Mouse (Mus musculus): ENCODE measurements around the gene Egfl8.

Gene Egfl8

DNA sequence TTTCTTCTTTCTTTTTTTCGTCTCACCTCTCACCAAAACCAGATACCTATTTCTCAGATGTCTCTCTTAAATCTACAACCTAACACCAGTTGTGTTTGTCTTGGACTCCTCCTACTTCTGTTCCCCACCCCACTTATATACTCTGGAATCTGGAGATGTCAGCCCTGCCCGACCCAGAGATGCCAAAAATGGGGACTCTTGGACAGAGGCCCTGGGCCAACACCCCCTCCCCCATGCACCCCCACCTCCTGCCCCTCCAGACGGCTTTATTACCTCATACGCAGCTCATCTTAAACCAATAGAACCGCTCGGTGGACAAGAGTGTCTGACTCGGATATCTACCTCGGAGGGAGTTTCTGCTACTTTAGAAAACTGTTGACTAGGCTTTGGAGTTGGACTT lies 19.7 kb downstream of the Egfl8 start:
- no peak for DNase-seq (ENCODE audit: low spot score)

GRCm38 (mm10) chr17:34593752-34594525 lies 21.8 kb downstream of the Egfl8 start:
- DNase-seq (ENCODE audit: low spot score), result no peak

DNA sequence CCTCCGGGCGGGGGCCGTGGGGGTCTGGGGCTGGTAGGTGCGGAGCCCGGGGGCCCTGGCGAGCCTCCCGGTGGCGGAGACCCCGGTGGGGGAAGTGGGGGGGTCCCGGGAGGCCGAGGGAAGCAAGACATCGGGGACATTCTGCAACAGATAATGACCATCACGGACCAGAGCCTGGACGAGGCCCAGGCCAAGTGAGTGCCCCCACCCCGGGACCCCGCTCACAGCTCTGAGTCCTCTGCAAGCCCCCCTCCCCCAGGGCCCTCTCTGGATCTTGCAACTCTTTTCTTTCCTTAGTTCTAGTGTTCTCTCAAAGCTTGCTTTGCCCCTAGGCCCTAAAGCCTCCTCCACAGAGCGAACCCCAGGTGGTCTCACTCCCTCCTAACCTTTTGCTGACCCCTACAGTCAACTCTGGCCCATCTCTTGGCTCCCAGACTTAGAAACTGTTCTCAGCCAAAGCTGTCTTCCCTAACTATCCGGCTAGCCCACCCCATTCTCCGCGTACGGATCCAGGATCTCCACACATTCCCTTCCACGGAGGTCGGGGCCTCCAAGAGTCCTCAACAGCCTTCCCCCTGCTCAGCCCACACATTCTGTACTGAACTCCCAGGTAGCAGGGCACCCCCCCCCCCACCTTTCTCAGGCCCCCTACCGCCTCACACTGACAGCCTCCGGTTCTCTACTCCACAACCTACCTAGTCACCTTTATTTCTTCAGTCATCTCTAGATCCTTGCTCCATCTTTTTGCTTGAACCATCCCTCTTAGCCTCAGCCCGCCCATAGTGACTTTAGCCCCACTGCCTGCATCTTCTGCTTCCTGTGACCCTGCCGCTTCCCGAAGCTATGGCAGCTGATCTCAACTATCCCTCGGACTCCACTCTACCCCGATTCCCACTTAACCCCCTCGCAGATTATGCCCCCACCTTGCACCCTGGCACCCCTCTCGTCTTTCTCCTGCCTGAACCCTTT lies 22.9 kb downstream of the Egfl8 start:
- no peak for DNase-seq (ENCODE audit: low spot score)

DNA sequence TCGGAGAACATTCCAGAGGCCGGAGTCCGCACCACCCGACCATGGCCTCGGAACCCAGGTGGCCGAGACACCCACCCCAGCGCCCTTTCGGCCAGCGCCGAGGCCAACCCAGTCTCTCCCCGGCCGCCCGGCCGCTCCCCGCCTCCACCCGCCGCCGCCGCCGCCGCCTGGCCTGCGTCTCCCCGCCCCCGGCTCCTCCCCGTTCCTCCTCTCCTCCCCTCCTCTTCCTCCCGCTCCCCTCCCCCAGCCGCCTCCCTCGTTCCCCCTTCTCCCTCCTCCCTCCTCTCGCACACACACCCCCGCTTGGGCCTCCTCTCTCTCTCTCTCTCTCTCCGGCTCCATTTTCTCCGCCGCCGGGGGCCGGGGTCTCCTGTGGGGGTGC lies 23.8 kb downstream of the Egfl8 start:
- peak; percentile 82 for DNase-seq (ENCODE audit: low spot score)

DNA sequence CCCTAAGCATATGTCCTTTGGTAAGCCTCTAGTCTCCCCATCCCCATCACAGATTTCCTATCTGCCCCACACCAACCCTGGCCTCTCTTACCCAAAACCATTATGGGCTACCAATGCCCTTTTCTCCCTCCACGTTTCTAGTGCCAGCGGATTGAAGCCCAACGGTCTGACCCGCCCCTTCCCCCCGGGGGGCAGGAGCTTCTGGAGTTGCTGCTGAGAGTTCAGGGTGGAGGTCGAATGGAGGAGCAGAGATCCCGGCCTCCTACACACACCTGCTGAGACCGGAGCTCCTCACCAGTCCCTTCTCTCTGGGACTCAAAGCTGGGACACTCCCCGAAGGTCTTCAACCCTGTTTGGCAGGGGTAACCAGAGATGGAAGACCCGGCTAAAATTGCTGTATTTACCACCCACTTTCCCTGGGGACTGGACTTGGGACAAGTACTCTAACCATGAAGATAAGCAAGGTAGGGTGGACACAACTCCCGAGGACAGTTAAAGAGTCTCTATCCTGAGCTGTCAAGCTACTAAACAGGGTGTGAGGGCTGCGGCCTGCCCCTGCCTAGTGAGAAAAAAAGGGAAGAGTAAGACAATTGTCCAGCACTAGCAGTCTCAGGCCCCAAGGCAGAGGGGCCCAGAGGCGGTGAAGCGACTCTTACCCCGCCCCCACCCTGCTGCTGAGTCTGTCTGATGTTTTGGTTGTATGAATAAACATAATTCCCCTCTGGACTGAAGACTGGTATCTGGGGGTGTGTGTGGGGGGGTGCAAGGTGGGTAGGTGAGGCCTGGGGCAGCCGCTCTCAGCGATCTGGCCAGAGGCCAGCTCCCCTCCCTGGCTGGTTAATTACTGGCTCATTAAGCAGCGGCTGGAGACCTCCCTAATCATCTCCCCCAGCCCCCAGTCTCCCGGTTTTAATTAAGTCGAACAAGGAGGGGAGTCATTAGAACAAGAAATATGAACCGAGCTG lies 24.5 kb downstream of the Egfl8 start, which contains the start of gene Pbx2:
TSS of gene Pbx2 (plus strand) at position 238 of the 965 bp plus-strand sequence.
- no peak for DNase-seq (ENCODE audit: low spot score)

DNA sequence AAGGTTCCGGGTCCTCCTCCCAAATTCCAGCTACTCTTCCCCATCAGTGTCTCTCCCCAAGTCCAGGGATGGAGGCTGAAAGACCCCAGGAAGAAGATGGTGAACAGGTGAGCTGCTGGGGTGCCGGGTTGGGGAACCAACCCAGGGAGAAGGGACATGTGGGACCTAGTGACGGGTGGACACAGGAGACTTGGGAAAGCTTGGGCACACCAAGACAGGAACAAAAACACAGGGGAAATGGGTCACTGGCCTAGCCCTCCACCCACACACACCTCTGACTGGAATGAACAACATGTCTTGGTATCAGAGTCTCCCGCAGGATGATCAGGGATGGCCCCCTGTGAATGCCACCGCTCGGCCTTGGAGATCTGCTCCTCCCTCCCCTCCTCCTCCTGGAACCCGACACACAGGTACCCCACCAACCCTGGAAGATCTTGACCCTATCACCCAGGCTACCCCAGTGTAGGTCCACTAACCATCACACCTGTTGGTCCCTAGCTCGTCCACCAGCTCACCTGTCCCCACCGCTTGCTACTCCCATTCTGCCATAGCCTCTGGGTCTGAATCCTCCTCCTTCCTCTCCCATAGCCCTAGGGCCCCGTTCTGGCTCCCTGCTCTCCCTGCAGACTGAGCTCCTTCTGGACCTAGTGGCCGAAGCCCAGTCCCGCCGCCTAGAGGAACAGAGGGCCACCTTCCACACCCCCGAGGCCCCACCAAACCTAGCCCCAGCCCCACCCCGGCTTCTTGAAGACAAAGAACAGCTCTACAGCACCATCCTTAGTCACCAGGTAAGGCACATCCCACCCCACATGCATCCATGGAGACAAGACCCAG lies 25.4 kb downstream of the Egfl8 start:
- no peak for DNase-seq (ENCODE audit: low spot score)

DNA sequence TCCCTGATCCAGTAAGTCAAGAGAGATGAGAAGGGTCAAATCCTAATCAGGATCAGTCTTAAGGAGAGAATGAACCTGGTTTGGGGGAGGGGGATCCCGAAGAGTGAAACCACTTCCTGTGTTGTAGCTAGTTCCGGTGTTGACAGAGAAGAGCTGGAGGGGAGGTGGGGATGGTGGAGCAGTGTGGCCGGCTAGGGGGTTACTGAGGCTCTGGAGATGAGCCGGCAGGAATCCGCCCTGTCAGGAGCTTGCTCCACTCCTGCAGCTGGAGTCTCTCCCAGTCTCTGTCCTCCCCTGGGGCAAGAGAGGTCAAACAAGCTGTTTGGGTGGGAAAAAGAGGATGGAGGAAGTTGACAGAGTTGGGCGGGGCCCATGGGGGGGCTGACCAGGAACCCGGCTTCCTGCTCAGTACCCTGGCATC lies 26.1 kb downstream of the Egfl8 start, which contains the start of gene Gpsm3:
TSS of gene Gpsm3 (plus strand) at position 126 of the 421 bp plus-strand sequence.
- peak; percentile 51 for DNase-seq (ENCODE audit: low spot score)

DNA sequence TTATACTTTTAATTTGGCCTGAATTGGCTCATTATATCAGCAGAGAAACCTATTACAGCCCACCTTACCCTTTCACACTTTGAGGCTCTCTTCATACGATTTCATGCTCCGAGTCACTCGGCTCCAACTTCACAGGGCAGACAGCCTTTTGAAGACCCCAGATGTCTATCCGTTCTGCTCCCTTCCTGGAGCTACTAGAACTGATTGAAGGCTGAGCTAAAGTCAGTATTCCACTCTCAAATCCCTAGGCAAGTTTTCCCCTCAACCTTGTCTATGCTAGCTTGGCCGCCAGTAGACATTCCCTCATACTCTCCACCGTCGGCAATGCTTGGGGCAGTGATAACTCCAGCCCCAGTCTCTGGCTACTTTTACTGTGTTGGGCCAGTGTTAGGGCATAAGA lies 26.6 kb downstream of the Egfl8 start:
- DNase-seq (ENCODE audit: low spot score), result no peak

DNA sequence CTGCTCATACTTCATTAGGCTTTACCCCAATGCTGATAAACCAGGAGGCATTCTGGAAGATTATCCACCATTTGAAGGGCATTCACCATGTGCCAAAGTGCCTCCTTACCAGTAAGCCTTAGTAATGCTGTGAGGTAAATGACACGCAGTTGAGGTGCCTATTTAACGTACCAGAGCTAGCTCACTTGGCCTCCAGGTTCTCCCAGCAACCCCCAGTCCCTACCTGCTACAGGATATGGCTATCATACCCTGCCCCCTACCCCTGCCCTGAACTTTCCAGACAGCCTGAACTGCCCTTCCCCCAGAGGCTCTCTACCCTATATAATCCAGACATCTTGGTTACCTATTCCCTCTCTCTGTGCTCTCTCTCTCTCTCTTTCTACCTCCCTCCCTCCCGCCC lies 27.0 kb downstream of the Egfl8 start:
- no peak for DNase-seq (ENCODE audit: low spot score)

GRCm38 (mm10) chr17:34587814-34588213 lies 28.0 kb downstream of the Egfl8 start:
- DNase-seq (ENCODE audit: low spot score), result no peak

DNA sequence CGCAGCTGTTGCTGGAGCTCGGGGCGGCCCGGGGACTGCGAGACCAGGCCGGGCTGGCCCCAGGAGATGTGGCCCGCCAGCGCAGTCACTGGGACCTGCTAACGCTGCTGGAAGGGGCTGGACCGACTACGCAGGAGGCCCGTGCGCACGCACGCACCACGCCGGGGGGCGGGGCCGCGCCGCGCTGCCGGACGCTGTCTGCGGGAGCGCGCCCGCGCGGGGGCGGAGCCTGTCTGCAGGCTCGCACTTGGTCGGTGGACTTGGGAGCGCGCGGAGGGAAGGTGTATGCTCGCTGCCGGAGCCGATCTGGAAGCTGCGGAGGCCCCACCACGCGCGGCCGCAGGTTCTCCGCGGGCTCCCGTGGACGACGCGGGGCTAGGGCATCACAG lies 28.4 kb downstream of the Egfl8 start:
- DNase-seq (ENCODE audit: low spot score), result peak; percentile 95

DNA sequence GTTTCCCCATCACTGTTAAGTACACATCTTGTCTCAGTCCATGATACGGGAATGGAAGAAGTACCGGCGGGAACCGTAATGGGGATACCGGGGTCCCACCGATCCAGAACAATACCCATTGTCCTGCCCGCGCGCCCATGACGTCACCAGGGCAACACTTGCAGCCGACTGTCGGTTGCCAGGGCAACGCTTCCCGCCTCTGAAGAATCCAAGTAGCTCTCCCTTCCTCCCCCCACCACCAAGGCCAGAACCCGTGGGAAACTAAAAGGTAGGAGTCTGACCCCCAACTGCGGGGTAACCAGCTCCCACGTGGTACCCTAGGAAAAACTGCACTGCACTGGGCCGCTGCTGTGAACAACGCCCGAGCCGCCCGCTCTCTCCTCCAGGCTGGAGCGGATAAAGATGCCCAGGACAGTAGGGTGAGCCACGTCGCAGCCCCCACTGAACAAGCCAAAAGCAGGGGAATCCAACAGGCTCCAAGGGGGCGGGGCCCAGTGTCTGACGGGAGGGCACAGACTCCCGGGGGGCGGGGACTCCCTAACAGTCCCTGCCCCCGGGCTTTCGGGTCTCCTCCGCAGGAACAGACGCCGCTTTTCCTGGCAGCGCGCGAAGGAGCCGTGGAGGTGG lies 28.9 kb downstream of the Egfl8 start:
- peak; percentile 62 for DNase-seq (ENCODE audit: low spot score)

- no peak for DNase-seq (ENCODE audit: low spot score)
Observed at GRCm38 (mm10) chr17:34585877-34586771, 29.6 kb downstream of the Egfl8 start.

GRCm38 (mm10) chr17:34585121-34585520 lies 30.6 kb downstream of the Egfl8 start:
- no peak for DNase-seq (ENCODE audit: low spot score)

DNA sequence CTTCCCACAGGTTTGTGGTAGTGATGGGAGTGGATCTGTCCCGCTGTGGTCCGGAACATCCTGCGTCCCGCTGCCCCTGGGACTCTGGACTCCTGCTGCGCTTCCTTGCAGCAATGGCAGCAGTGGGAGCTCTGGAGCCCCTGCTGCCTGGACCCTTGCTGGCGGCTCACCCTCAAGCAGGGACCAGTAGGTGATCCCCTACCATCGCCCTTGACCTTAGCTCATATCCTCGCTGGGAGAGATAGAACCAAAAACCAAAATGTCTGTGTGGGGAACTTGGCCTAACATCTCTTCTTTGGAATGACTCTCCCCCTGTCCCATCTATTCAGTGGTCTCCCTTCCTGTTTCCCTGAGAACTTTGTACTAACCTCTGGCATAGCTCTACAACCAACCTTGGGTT lies 32.0 kb downstream of the Egfl8 start:
- DNase-seq (ENCODE audit: low spot score), result no peak

DNA sequence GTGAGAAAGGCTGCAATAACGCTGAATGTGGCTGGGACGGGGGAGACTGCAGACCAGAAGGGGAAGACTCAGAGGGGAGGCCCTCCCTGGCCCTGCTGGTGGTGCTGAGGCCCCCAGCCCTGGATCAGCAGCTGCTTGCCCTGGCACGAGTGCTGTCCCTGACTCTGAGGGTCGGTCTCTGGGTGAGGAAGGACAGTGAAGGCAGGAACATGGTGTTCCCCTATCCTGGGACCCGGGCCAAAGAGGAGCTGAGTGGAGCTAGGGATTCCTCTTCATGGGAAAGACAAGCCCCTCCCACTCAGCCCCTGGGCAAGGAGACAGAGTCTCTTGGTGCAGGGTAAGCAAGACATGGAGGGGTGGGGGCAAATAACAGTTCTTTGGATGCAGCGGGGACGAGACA lies 32.4 kb downstream of the Egfl8 start:
- no peak for DNase-seq (ENCODE audit: low spot score)

DNA sequence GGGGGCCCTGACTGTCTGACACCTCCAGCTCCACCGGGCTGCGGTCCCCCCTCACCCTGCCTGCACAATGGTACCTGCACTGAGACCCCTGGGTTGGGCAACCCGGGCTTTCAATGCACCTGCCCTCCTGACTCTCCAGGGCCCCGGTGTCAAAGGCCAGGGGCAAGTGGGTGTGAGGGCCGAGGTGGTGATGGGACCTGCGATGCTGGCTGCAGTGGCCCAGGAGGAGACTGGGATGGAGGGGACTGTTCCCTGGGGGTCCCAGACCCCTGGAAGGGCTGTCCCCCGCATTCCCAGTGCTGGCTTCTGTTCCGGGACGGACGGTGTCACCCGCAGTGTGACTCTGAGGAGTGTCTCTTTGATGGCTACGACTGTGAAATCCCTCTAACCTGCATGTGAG lies 33.2 kb downstream of the Egfl8 start:
- DNase-seq (ENCODE audit: low spot score), result no peak

GRCm38 (mm10) chr17:34578070-34578469 lies 37.7 kb downstream of the Egfl8 start:
- DNase-seq (ENCODE audit: low spot score), result no peak

DNA sequence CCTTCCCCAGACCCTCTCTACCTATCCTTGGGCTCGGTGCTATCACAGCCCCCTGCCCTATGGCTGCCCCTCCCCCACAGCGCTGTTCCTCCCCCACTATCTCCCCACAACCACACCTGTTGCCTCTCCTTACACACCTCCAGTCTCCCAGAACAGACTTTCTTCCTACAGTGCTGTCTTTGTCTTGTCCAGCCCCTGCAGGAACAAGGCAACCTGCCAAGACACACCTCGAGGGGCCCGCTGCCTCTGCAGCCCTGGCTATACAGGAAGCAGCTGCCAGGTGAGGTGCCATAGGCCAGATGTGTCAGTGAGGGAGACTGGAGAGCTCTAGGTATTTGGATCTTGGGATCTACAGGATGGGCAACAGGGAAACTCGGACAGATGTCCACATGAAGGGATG lies 39.2 kb downstream of the Egfl8 start:
- DNase-seq (ENCODE audit: low spot score), result no peak

Data from ovary, postnatal 14 days (tissue).